Mouse (Mus musculus) layer of hippocampus, adult 6 months (tissue): ENCODE results near the gene Fbxw26. TPM values are rescaled to one million over a fixed set of nuclear protein-coding genes. Genes with fewer than 3 reads are reported as not detected.

Experiments used
- long read RNA-seq, 2 experiments: library from polyadenylated mRNA; unstranded; transcript quantifications; one replicate each; pipeline ENCODE4 v2.0.0; 2019 to 2020
- polyA plus RNA-seq: library from polyadenylated mRNA; unstranded; fragments of <200 nt; fragmentation: Nextera tagmentation; gene quantifications from 2 replicates; pipeline ENCODE4 v1.2.3, GENCODE M21; 2021

Gene Fbxw26
- polyA plus RNA-seq: not detected in 2 replicates
- long read RNA-seq, experiment 1: 0 reads
- long read RNA-seq, experiment 2: 0 reads

DNA sequence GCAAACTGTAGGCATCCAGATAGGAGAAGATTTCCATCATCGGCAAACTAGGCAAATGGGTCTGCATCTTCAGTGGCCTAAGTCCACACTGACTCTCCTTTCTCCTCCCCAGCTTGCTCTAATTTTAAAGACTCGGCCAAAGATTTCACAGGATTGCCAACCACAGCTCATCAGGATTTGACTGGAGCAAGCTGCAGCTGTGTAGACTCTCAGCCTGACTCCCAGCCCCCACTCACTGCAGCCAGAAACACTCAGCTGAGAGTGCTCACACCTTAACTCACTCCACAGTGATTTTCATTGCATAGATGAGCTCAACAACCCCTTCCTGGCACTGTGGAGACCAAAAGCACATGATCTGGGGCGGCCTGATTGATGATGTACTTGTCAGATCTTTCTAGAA lies at the start of gene Fbxw26:
TSS of gene Fbxw26 (minus strand) at position 101 of the 400 bp plus-strand sequence.

DNA sequence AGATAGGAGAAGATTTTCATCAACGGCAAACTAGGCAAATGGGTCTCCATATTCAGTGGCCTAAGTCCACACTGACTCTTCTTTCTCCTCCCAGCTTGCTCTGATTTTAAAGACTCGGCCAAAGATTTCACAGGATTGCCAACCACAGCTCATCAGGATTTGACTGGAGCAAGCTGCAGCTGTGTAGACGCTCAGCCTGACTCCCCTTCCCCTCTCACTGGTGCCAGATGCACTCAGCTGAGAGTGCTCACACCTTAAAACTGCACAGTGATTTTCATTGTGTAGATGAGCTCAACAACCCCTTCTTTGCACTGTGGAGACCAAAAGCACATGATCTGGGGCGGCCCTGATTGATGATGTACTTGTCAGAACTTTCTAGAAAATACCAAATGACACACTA lies 44.7 kb upstream of the Fbxw26 start, which contains the start of gene Fbxw27:
TSS of gene Fbxw27 (minus strand) at position 101 of the 400 bp plus-strand sequence.

DNA sequence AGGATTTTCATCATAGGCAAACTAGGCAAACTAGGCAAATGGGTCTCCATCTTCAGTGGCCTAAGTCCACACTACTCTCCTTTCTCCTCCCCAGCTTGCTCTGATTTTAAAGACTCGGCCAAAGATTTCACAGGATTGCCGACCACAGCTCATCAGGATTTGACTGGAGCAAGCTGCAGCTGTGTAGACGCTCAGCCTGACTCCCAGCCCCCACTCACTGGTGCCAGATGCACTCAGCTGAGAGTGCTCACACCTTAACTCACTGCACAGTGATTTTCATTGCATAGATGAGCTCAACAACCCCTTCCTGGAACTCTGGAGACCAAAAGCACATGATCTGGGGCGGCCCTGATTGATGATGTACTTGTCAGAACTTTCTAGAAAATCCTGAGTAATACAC lies 43.3 kb downstream of the Fbxw26 start, which contains the start of gene Fbxw18:
TSS of gene Fbxw18 (minus strand) at position 101 of the 400 bp plus-strand sequence.

Other genes starting within 250 kb of the Fbxw26 start
- not detected in 2 replicates for gene Fbxw15, start 177.8 kb downstream of the Fbxw26 start, polyA plus RNA-seq
- not detected in 2 replicates for gene Fbxw24, start 120.0 kb downstream of the Fbxw26 start, polyA plus RNA-seq
- not detected in 2 replicates for gene Fbxw25, start 81.4 kb downstream of the Fbxw26 start, polyA plus RNA-seq
- gene Fbxw18, start 43.4 kb downstream of the Fbxw26 start, polyA plus RNA-seq: not detected in 2 replicates
- gene Fbxw27, start 44.6 kb upstream of the Fbxw26 start, polyA plus RNA-seq: not detected in 2 replicates
- 147 and 163 TPM in 2 replicates for gene Spink8, start 66.2 kb upstream of the Fbxw26 start, polyA plus RNA-seq
- 12.2 and 13.4 TPM in 2 replicates for gene Nme6, start 86.7 kb upstream of the Fbxw26 start, polyA plus RNA-seq
- not detected in 2 replicates for gene Camp, start 103.5 kb upstream of the Fbxw26 start, polyA plus RNA-seq
- 2.2 and 2.5 TPM in 2 replicates for gene Cdc25a, start 129.5 kb upstream of the Fbxw26 start, polyA plus RNA-seq
- 309 and 332 TPM in 2 replicates for gene Map4, start 185.4 kb upstream of the Fbxw26 start, polyA plus RNA-seq